Mouse (Mus musculus): ENCODE measurements around the gene Akr1a1. TPM values are rescaled to one million over a fixed set of nuclear protein-coding genes. Genes with fewer than 3 reads are reported as not detected.

The Akr1a1 gene
- 538 and 578 TPM in 2 replicates for polyA plus RNA-seq (2012; rRNA removed)

DNA sequence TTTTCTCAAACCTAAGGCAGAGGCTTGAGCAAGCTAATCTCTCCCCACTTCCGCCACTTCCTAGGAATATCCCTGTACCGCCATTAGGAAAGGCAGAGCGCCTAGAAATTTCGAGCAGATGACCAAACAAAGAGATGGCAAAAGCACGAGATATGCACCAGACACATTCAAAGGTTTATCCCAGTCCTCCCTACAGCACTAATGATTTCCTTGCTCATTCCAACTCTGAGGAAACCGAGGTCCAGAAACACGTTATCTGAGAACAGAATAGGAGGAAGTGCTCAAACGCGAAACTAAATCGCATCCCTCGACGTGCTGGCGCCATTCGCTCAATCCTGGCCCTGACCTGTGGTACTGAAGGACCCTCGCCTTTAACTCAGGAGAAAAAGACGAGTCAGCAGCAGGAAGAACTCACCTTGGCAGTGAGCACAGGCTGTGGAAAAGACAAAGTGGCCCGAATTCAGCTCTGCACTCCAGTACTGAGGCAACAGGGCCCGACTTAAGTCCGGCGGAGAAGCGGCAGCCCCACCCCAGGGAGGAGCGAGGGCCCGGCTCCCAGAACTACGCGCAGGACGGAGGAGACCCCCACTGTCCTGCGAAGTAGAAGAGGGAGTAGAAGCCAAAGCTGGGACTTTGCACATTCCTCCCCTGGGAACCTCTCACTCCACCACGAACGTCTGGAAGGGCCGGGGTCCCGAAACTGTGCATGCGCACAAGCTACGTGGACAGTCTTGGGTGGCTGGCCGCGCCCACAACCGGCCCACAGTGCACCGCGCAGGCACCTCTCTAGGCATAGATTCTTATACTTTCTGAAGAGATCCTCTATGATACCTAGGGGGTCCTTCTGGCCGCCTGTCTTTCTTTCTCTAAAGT is at the start of gene Akr1a1:
Gene Akr1a1 (minus strand): TSS at position 757 of the 873 bp plus-strand sequence.

DNA sequence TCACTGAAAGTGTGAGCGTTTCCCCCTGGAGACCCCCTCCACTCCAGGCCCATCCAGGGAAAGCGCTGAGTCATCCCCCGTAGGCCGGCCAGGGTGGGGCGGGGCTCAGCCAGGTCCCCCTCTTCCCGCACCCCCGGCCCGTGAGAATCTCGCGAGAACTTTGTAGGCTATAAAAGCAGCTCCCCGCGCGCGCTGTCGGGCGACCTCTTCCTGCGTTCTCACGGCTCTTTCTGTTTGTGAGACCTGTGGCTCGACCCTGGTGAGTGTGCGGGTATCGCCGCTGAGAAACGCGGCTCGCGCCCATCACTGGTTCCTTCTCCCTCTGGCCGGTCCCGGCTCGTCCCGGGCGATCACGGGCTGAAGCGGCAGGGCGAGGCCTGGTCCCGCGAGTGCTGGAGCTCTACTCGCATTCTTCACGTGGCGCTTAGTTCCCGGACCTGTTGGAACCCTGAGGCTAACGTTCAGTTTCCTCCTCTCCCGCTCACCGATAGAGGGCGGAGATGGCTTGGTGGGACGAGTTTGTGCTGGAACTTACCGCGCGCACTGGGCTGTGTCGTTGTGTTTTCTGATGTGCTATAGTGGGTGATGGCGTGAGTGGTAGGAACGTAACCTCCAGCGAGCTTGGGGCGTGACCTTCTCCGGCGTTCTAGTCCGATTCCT is 34.1 kb upstream of the Akr1a1 start, which contains the start of gene Prdx1:
Gene Prdx1 (plus strand): TSS at position 143 of the 660 bp plus-strand sequence.

DNA sequence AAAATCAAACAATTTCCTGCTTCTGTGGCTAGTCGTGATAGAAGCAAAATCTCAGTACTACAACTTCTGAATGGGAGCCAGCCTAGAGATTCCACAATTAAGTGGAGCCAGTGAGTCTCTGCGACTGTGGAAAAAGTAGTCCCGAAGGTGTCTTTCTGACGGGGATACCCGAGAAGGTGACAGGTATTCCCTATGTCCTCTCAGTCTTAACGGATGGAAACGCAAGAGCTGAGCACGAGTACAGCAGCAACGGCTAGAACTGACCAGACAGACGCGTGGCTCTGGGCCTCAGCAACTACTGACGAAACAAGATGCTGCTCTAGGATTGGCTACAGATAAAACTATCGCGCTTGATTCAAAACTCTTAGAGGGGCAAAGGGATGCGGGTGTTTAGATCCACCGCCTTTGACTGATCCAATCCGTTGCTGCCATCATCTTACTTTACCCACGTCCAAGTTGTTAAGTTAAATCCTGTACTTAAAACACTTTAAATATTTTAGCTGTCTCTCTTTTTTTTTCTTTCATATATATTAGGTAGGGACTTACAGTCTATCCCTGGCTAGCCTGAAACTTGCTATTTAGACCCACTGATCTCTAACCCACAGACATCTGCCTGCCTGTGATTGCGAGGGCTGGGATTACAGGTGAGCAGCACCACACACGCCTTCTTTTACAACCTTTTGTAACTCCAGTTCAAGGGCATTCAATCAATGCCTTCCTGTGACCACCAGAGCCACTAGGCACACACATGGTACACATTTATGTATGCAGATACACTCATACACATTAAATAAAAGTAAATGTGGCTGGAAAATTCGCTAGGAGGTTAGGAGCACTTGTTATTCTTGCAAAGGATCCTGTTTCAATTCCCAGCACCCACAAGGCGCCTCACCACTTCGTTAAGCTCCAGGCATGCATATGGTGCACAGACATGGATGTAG is 23.5 kb downstream of the Akr1a1 start, which contains the start of gene Nasp:
Gene Nasp (minus strand): TSS at position 220 of the 941 bp plus-strand sequence.

DNA sequence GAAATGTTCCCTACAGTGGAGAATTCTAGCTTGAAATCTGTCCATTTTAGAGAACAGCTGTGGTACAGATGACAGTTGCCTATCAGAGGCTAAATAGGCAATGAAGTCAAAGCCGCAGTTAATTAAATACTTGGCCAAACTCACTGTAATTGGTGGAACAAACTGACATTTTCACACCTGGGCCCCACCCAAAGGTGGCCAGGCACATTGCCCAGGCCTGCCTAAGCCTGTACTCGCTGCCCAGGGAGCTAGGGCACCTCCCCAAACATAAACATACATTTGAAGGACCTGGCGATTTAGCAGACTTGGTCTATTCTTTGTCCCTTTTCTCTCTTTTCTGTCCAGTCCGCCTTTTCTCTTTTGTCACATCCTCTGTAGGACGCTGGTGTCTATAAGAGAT is 55.1 kb downstream of the Akr1a1 start, which contains the start of gene Ccdc17:
Gene Ccdc17 (plus strand): TSS at position 276 of the 400 bp plus-strand sequence.

Other genes starting within 250 kb of the Akr1a1 start
- gene Mast2, start 187.5 kb downstream of the Akr1a1 start, polyA plus RNA-seq (2012; rRNA removed) = 141 and 181 TPM in 2 replicates
- gene Ipp, start 144.1 kb downstream of the Akr1a1 start, polyA plus RNA-seq (2012; rRNA removed) = 0.92 and 0.97 TPM in 2 replicates
- 2.3 and 2.6 TPM in 2 replicates for gene Tmem69, start 95.7 kb downstream of the Akr1a1 start, polyA plus RNA-seq (2012; rRNA removed)
- gene Gpbp1l1, start 94.0 kb downstream of the Akr1a1 start, polyA plus RNA-seq (2012; rRNA removed) = 38.7 and 38.8 TPM in 2 replicates
- 9.1 and 9.2 TPM in 2 replicates for gene Ccdc17, start 55.0 kb downstream of the Akr1a1 start, polyA plus RNA-seq (2012; rRNA removed)
- 2.6 and 3.0 TPM in 2 replicates for gene Nasp, start 23.7 kb downstream of the Akr1a1 start, polyA plus RNA-seq (2012; rRNA removed)
- gene Prdx1, start 33.9 kb upstream of the Akr1a1 start, polyA plus RNA-seq (2012; rRNA removed) = 37.4 and 42.6 TPM in 2 replicates
- gene Mmachc, start 56.7 kb upstream of the Akr1a1 start, polyA plus RNA-seq (2012; rRNA removed) = 6.8 and 8.2 TPM in 2 replicates
- 14.4 and 28.4 TPM in 2 replicates for gene Ccdc163, start 56.8 kb upstream of the Akr1a1 start, polyA plus RNA-seq (2012; rRNA removed)
- gene Tesk2, start 69.3 kb upstream of the Akr1a1 start, polyA plus RNA-seq (2012; rRNA removed) = 12.2 and 13.4 TPM in 2 replicates
- 15.9 and 19.8 TPM in 2 replicates for gene Toe1, start 156.0 kb upstream of the Akr1a1 start, polyA plus RNA-seq (2012; rRNA removed)
- gene Mutyh, start 156.0 kb upstream of the Akr1a1 start, polyA plus RNA-seq (2012; rRNA removed) = 5.1 and 5.2 TPM in 2 replicates
- gene Hpdl, start 170.0 kb upstream of the Akr1a1 start, polyA plus RNA-seq (2012; rRNA removed) = 12.6 and 14.6 TPM in 2 replicates
- 2.9 and 3.1 TPM in 2 replicates for gene Zswim5, start 225.7 kb upstream of the Akr1a1 start, polyA plus RNA-seq (2012; rRNA removed)

Measured in colon, adult 2 months (tissue).